Mouse (Mus musculus) forebrain, embryonic 15.5 days (tissue): ENCODE data around the gene Tenm4. TPM values are rescaled to one million over a fixed set of nuclear protein-coding genes. Genes with fewer than 3 reads are reported as not detected.

ENCODE experiments used
- ATAC-seq: fragments of 200-750 bp; cut with Nextera tagmentation; replicated peaks from 2 replicates; pipeline ENCODE4 v1.8.0; 2017; ENCODE audit warnings: mild to moderate bottlenecking, moderate TSS enrichment, moderate library complexity
- H3K27ac ChIP-seq: fragments of 300-500 bp; sonication (generic); replicated peaks from 2 replicates; pipeline ENCODE4 v1.5.1; 2015; ENCODE audit warnings: mild to moderate bottlenecking, inconsistent platforms
- H3K27me3 ChIP-seq: fragments of 300-500 bp; sonication (generic); 2 replicates; pipeline ENCODE4 v1.6.1; 2015; ENCODE audit warnings: inconsistent platforms
- H3K36me3 ChIP-seq: fragments of 300-500 bp; sonication (generic); 2 replicates; pipeline ENCODE4 v1.6.1; 2015; ENCODE audit warnings: mild to moderate bottlenecking, inconsistent platforms
- H3K4me1 ChIP-seq: fragments of 300-500 bp; sonication (generic); 2 replicates; pipeline ENCODE4 v1.6.1; 2015; ENCODE audit warnings: inconsistent platforms
- H3K4me2 ChIP-seq: fragments of 300-500 bp; sonication (generic); replicated peaks from 2 replicates; pipeline ENCODE4 v1.6.1; 2015; ENCODE audit warnings: mild to moderate bottlenecking, inconsistent platforms
- H3K4me3 ChIP-seq: fragments of 300-500 bp; sonication (generic); 2 replicates; pipeline ENCODE4 v1.5.1; 2015; ENCODE audit warnings: mild to moderate bottlenecking, inconsistent platforms
- H3K9ac ChIP-seq: fragments of 300-500 bp; sonication (generic); replicated peaks from 2 replicates; pipeline ENCODE4 v1.6.1; 2015; ENCODE audit warnings: mild to moderate bottlenecking, inconsistent platforms
- H3K9me3 ChIP-seq: fragments of 300-500 bp; sonication (generic); 2 replicates; pipeline ENCODE4 v1.6.1; 2016; ENCODE audit warnings: inconsistent platforms
- WGBS: fragments of 180-500 bp; shearing (Covaris S2); methylation state at CpG from one replicate; pipeline ENCODE4 v1.1.7; 2015; ENCODE audit warnings: mixed read lengths; 5-methylcytosine and 5-hydroxymethylcytosine counted together
- polyA plus RNA-seq: library from polyadenylated mRNA; unstranded; fragments of >200 nt; fragmentation: Nextera tagmentation; extraction: Ambion mirVana; gene quantifications from 2 replicates; pipeline ENCODE4 v1.2.1, GENCODE M21; 2015

Tenm4 gene
- polyA plus RNA-seq, 1 experiment from 2014 or later: 103 TPM

GRCm38 (mm10) chr7:96305382-96305935 is 134.4 kb downstream of the Tenm4 start:
- H3K27me3 ChIP-seq: no peaks in the 10 kb centered on the region
- 0 out of 2 replicates have a peak overlapping the region, but pooled peaks have one; percentile 0 for H3K27ac ChIP-seq
- H3K4me2 ChIP-seq: no peak overlapping the region
- no peak for ATAC-seq
- no peaks in the 10 kb centered on the region for H3K36me3 ChIP-seq
- no peaks in the 10 kb centered on the region for H3K9me3 ChIP-seq
- 34% methylated on average over 5 of the region's 5 CpGs for WGBS
- peaks cover 18% of the 10 kb centered on the region for H3K4me1 ChIP-seq
- H3K9ac ChIP-seq: no peak overlapping the region
- H3K4me3 ChIP-seq: no peak overlapping the region

GRCm38 (mm10) chr7:96308106-96308505 is 137.1 kb downstream of the Tenm4 start:
- H3K27ac ChIP-seq: no peak overlapping the region
- ATAC-seq: no peak
- no peak overlapping the region for H3K9ac ChIP-seq
- H3K4me3 ChIP-seq: no peak overlapping the region
- H3K4me1 ChIP-seq: peaks cover 18% of the 10 kb centered on the region
- no peaks in the 10 kb centered on the region for H3K9me3 ChIP-seq
- no peaks in the 10 kb centered on the region for H3K36me3 ChIP-seq
- H3K4me2 ChIP-seq: no peak overlapping the region
- no peaks in the 10 kb centered on the region for H3K27me3 ChIP-seq
- 86% methylated on average over 6 of the region's 6 CpGs for WGBS

GRCm38 (mm10) chr7:96329343-96329742 is 158.3 kb downstream of the Tenm4 start:
- WGBS: 84% methylated on average over 4 of the region's 4 CpGs
- no peak for ATAC-seq

GRCm38 (mm10) chr7:96331186-96331585 is 160.1 kb downstream of the Tenm4 start:
- Histone ChIP-seq H3K4me1 (peaks cover 6% of the 10 kb centered on the region; the same call in 1 of the 2 replicates), H3K9ac (no peak overlapping the region), H3K4me2 (no peak overlapping the region), H3K36me3 (no peaks in the 10 kb centered on the region), H3K9me3 (no peaks in the 10 kb centered on the region), H3K4me3 (no peak overlapping the region), H3K27me3 (no peaks in the 10 kb centered on the region), H3K27ac (no peak overlapping the region)
- WGBS: 87% methylated on average over 1 of the region's 1 CpGs
- no peak for ATAC-seq

More at GRCm38 (mm10) chr7:96329343-96329742, 158.3 kb downstream of the Tenm4 start:
- Histone ChIP-seq H3K4me2 (no peak overlapping the region), H3K36me3 (peaks cover 10% of the 10 kb centered on the region), H3K4me1 (peaks cover 6% of the 10 kb centered on the region; the same call in 1 of the 2 replicates), H3K4me3 (no peak overlapping the region), H3K27ac (no peak overlapping the region), H3K27me3 (no peaks in the 10 kb centered on the region), H3K9ac (no peak overlapping the region), H3K9me3 (no peaks in the 10 kb centered on the region)

GRCm38 (mm10) chr7:96334361-96334760 is 163.3 kb downstream of the Tenm4 start:
- Histone ChIP-seq H3K4me3 (no peak overlapping the region), H3K9ac (no peak overlapping the region), H3K36me3 (no peaks in the 10 kb centered on the region), H3K4me1 (peaks cover 9% of the 10 kb centered on the region), H3K27me3 (no peaks in the 10 kb centered on the region), H3K9me3 (no peaks in the 10 kb centered on the region), H3K4me2 (no peak overlapping the region), H3K27ac (no peak overlapping the region)
- ATAC-seq: no peak
- WGBS: 43% methylated on average over 2 of the region's 2 CpGs

- Histone ChIP-seq H3K4me1 (peaks cover 27% of the 10 kb centered on the region), H3K4me3 (no peak overlapping the region)
Measured at GRCm38 (mm10) chr7:96336376-96336775, 165.3 kb downstream of the Tenm4 start.

GRCm38 (mm10) chr7:96340826-96341225 is 169.8 kb downstream of the Tenm4 start:
- Histone ChIP-seq H3K9ac (no peak overlapping the region), H3K4me2 (no peak overlapping the region), H3K4me3 (no peak overlapping the region), H3K27ac (peak overlapping the region; percentile 38), H3K4me1 (peaks cover 32% of the 10 kb centered on the region), H3K27me3 (no peaks in the 10 kb centered on the region), H3K36me3 (no peaks in the 10 kb centered on the region), H3K9me3 (no peaks in the 10 kb centered on the region)
- peak; percentile 74 for ATAC-seq
- 48% methylated on average over 5 of the region's 5 CpGs for WGBS

More at GRCm38 (mm10) chr7:96336376-96336775, 165.3 kb downstream of the Tenm4 start:
- Histone ChIP-seq H3K27me3 (no peaks in the 10 kb centered on the region), H3K4me2 (no peak overlapping the region), H3K27ac (peak overlapping the region; percentile 54), H3K36me3 (no peaks in the 10 kb centered on the region), H3K9ac (no peak overlapping the region), H3K9me3 (no peaks in the 10 kb centered on the region)
- no peak for ATAC-seq

GRCm38 (mm10) chr7:96341479-96341878 is 170.4 kb downstream of the Tenm4 start:
- Histone ChIP-seq H3K9ac (no peak overlapping the region), H3K4me2 (no peak overlapping the region), H3K4me3 (no peak overlapping the region), H3K9me3 (no peaks in the 10 kb centered on the region), H3K27ac (peak overlapping the region; percentile 38), H3K36me3 (no peaks in the 10 kb centered on the region), H3K27me3 (no peaks in the 10 kb centered on the region), H3K4me1 (peaks cover 30% of the 10 kb centered on the region)
- WGBS: 74% methylated on average over 2 of the region's 2 CpGs
- ATAC-seq: no peak

- Histone ChIP-seq H3K36me3 (no peaks in the 10 kb centered on the region), H3K4me1 (peaks cover 27% of the 10 kb centered on the region), H3K9me3 (no peaks in the 10 kb centered on the region), H3K9ac (no peak overlapping the region), H3K4me2 (no peak overlapping the region), H3K4me3 (no peak overlapping the region), H3K27me3 (no peaks in the 10 kb centered on the region), H3K27ac (no peak overlapping the region)
- ATAC-seq: 0 out of 2 replicates have a peak, but pooled peaks have one; percentile 20
- 66% methylated on average over 6 of the region's 6 CpGs for WGBS
Measured at GRCm38 (mm10) chr7:96342996-96343395, 171.9 kb downstream of the Tenm4 start.

GRCm38 (mm10) chr7:96343667-96344066 is 172.6 kb downstream of the Tenm4 start:
- no peak overlapping the region for H3K9ac ChIP-seq
- H3K27ac ChIP-seq: no peak overlapping the region
- ATAC-seq: no peak
- H3K4me1 ChIP-seq: peaks cover 27% of the 10 kb centered on the region
- no peaks in the 10 kb centered on the region for H3K27me3 ChIP-seq
- 92% methylated on average over 2 of the region's 2 CpGs for WGBS
- H3K4me2 ChIP-seq: no peak overlapping the region
- no peaks in the 10 kb centered on the region for H3K9me3 ChIP-seq
- no peak overlapping the region for H3K4me3 ChIP-seq
- no peaks in the 10 kb centered on the region for H3K36me3 ChIP-seq

GRCm38 (mm10) chr7:96352671-96353070 is 181.6 kb downstream of the Tenm4 start:
- Histone ChIP-seq H3K9ac (no peak overlapping the region), H3K27me3 (no peaks in the 10 kb centered on the region), H3K27ac (no peak overlapping the region), H3K4me3 (no peak overlapping the region), H3K36me3 (no peaks in the 10 kb centered on the region), H3K4me2 (no peak overlapping the region), H3K4me1 (peaks cover 21% of the 10 kb centered on the region), H3K9me3 (no peaks in the 10 kb centered on the region)
- ATAC-seq: no peak
- 57% methylated on average over 8 of the region's 8 CpGs for WGBS

GRCm38 (mm10) chr7:96356285-96356811 is 185.3 kb downstream of the Tenm4 start:
- no peaks in the 10 kb centered on the region for H3K27me3 ChIP-seq
- H3K4me2 ChIP-seq: no peak overlapping the region
- no peak overlapping the region for H3K4me3 ChIP-seq
- no peaks in the 10 kb centered on the region for H3K36me3 ChIP-seq
- 10% methylated on average over 3 of the region's 3 CpGs for WGBS
- no peak for ATAC-seq
- H3K9me3 ChIP-seq: no peaks in the 10 kb centered on the region
- H3K9ac ChIP-seq: no peak overlapping the region
- H3K4me1 ChIP-seq: peaks cover 31% of the 10 kb centered on the region
- H3K27ac ChIP-seq: no peak overlapping the region

GRCm38 (mm10) chr7:96357550-96357949 is 186.5 kb downstream of the Tenm4 start:
- H3K36me3 ChIP-seq: no peaks in the 10 kb centered on the region
- peak overlapping the region; percentile 79 for H3K27ac ChIP-seq
- WGBS: 36% methylated on average over 6 of the region's 6 CpGs
- no peaks in the 10 kb centered on the region for H3K9me3 ChIP-seq
- ATAC-seq: peak; percentile 44
- H3K4me3 ChIP-seq: no peak overlapping the region
- no peak overlapping the region for H3K9ac ChIP-seq
- peaks cover 24% of the 10 kb centered on the region for H3K4me1 ChIP-seq
- H3K4me2 ChIP-seq: no peak overlapping the region
- H3K27me3 ChIP-seq: no peaks in the 10 kb centered on the region
